Mouse (Mus musculus) CD8-positive naive resting alpha-beta T cell, adult 2 months (primary cell): Measurements from ENCODE around the gene Mphosph9.
"Not testable (repeated sequence)": the region's sequence is repeated elsewhere in the genome, so short reads cannot be mapped to it uniquely, and the experiment has no call there.

Experiments
- DNase-seq, 2 experiments: peaks; one replicate each; pipeline ENCODE4 v3.0.0; 2022; ENCODE audit warnings: low read depth in 2 of 2, low spot score in 2 of 2

Gene Mphosph9

GRCm38 (mm10) chr5:124217566-124218249 lies 110.1 kb downstream of the Mphosph9 start:
- DNase-seq, result no peak

GRCm38 (mm10) chr5:124217092-124217491 lies 110.7 kb downstream of the Mphosph9 start:
- DNase-seq, result not testable (repeated sequence)

- DNase-seq, result no peak
Measured at GRCm38 (mm10) chr5:124216403-124216802, 111.4 kb downstream of the Mphosph9 start.

- DNase-seq, result no peak
Measured at GRCm38 (mm10) chr5:124215647-124216046, 112.1 kb downstream of the Mphosph9 start.

GRCm38 (mm10) chr5:124214516-124215145 lies 113.1 kb downstream of the Mphosph9 start:
- peak; percentile 59 to 61 for DNase-seq

GRCm38 (mm10) chr5:124213588-124214469 lies 113.9 kb downstream of the Mphosph9 start:
- peak in 1 of 2 experiments; percentile 39 for DNase-seq

- no peak for DNase-seq
Measured at GRCm38 (mm10) chr5:124211669-124212068, 116.1 kb downstream of the Mphosph9 start.

- DNase-seq, result no peak
Measured at GRCm38 (mm10) chr5:124211234-124211633, 116.5 kb downstream of the Mphosph9 start.

GRCm38 (mm10) chr5:124210281-124211016 lies 117.3 kb downstream of the Mphosph9 start:
- DNase-seq, result no peak

GRCm38 (mm10) chr5:124209850-124210249 lies 117.9 kb downstream of the Mphosph9 start:
- DNase-seq, result no peak

GRCm38 (mm10) chr5:124208030-124208429 lies 119.7 kb downstream of the Mphosph9 start:
- no peak for DNase-seq

- no peak for DNase-seq
Measured at GRCm38 (mm10) chr5:124206481-124207038, 121.2 kb downstream of the Mphosph9 start.

GRCm38 (mm10) chr5:124205809-124206380 lies 121.9 kb downstream of the Mphosph9 start:
- DNase-seq, result no peak

GRCm38 (mm10) chr5:124205211-124205610 lies 122.6 kb downstream of the Mphosph9 start:
- DNase-seq, result no peak

GRCm38 (mm10) chr5:124204127-124204794 lies 123.5 kb downstream of the Mphosph9 start:
- DNase-seq, result no peak

GRCm38 (mm10) chr5:124203251-124203650 lies 124.5 kb downstream of the Mphosph9 start:
- no peak for DNase-seq

- no peak for DNase-seq
Measured at GRCm38 (mm10) chr5:124202071-124202470, 125.7 kb downstream of the Mphosph9 start.

- no peak for DNase-seq
Measured at GRCm38 (mm10) chr5:124201564-124201963, 126.2 kb downstream of the Mphosph9 start.
